Mouse (Mus musculus) ES-E14 (cell line): ENCODE measurements around the gene Apol6. TPM values are rescaled to one million over a fixed set of nuclear protein-coding genes. Genes with fewer than 3 reads are reported as not detected.

Experiments
- DNase-seq: peaks from one replicate; pipeline ENCODE4 v3.0.0-alpha.2; 2013; ENCODE audit warnings: low read depth, low spot score
- H3K27ac ChIP-seq: 2 replicates; pipeline ENCODE4 v1.5.1; 2012; ENCODE audit warnings: low read depth, mild to moderate bottlenecking, low read length, moderate library complexity, mixed read lengths; ENCODE audit not compliant: poor library complexity, insufficient read depth, severe bottlenecking
- H3K36me3 ChIP-seq: 2 replicates; pipeline ENCODE4 v1.6.1; 2012; ENCODE audit warnings: mild to moderate bottlenecking, low read length, moderate library complexity, mixed read lengths; ENCODE audit not compliant: control insufficient read depth, poor library complexity, insufficient read depth, severe bottlenecking
- H3K4me1 ChIP-seq, 2 experiments: fragments of 150-350 bp in 1 of 2; sonication (generic) in 1 of 2; 2 replicates each; pipeline ENCODE4 v1.6.1; 2012; ENCODE audit warnings: low read length in 2 of 2, mild to moderate bottlenecking in 1 of 2, mixed read lengths in 1 of 2; ENCODE audit not compliant: control insufficient read depth in 2 of 2, insufficient read depth in 2 of 2, poor library complexity in 1 of 2
- H3K4me3 ChIP-seq, 2 experiments: fragments of 150-350 bp in 1 of 2; sonication (generic) in 1 of 2; 2 replicates each; pipeline ENCODE4 v1.5.1; 2012; ENCODE audit warnings: low read length in 2 of 2, low read depth in 1 of 2, mild to moderate bottlenecking in 1 of 2, mixed read lengths in 1 of 2; ENCODE audit not compliant: insufficient read depth in 1 of 2, poor library complexity in 1 of 2, severe bottlenecking in 1 of 2
- H3K9ac ChIP-seq: 2 replicates; pipeline ENCODE4 v1.6.1; 2012; ENCODE audit warnings: low read depth, mild to moderate bottlenecking, low read length, mixed read lengths; ENCODE audit not compliant: poor library complexity, insufficient read depth, severe bottlenecking
- H3K9me3 ChIP-seq: fragments of 150-350 bp; sonication (generic); 2 replicates; pipeline ENCODE4 v1.6.1; 2012; ENCODE audit warnings: low read depth, mild to moderate bottlenecking, low read length; ENCODE audit not compliant: control insufficient read depth, insufficient read depth
- CHD2 ChIP-seq: IDR thresholded peaks from 2 replicates; pipeline ENCODE4 v1.6.1; 2014; ENCODE audit warnings: mild to moderate bottlenecking, low read depth, low read length, inconsistent platforms
- HCFC1 ChIP-seq: IDR thresholded peaks from 2 replicates; pipeline ENCODE4 v1.6.1; 2012; ENCODE audit warnings: low read length, inconsistent platforms, borderline replicate concordance; ENCODE audit not compliant: insufficient read depth
- MAFK ChIP-seq: IDR thresholded peaks from 2 replicates; pipeline ENCODE4 v1.6.1; 2014; ENCODE audit warnings: mild to moderate bottlenecking, low read depth, low read length, inconsistent platforms; ENCODE audit not compliant: insufficient read depth
- ZC3H11A ChIP-seq: IDR thresholded peaks from 2 replicates; pipeline ENCODE4 v1.6.1; 2012; ENCODE audit warnings: low read depth, mild to moderate bottlenecking, inconsistent platforms, low read length, borderline replicate concordance
- ZNF384 ChIP-seq: IDR thresholded peaks from 2 replicates; pipeline ENCODE4 v1.6.1; 2012; ENCODE audit warnings: low read depth, low read length, inconsistent platforms
- in situ Hi-C, 2 experiments: fragments of 600-800 bp; cut with MboI; formaldehyde crosslinking; loops; one replicate each; pipeline ENCODE4 v1.15.1; 2025; ENCODE audit warnings: low sequenced_read_pairs in 2 of 2, inconsistent platforms in 1 of 2; ENCODE audit not compliant: unreplicated experiment in 2 of 2
- total RNA-seq: library from RNA; depleted of rRNA; stranded (reverse); fragments of 300-350 nt; gene quantifications from 2 replicates; pipeline ENCODE4 v1.2.3, GENCODE M21; 2012

The Apol6 gene
- total RNA-seq, 1 experiment: 3.0 TPM

DNA sequence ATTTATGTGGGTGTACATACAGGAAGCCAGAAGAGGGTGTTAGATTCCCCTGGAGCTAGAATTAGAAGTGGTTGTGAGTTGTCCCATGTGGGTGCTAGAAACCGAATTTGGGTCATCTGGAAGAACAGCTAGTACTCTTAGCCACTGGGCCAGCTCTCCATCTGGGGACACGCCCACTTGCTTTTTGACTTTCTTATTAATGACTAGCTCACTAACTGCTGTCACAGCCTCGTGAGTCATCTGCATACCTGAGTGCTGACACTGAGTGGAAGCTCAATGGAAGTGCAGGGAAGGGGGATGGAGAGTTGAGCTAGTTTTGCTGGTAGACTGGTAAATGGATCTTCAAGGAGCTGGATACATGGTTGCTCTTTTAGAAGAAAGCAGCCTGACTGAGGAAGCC lies 32.0 kb downstream of the Apol6 start:
- in situ Hi-C loops: no loop called here
- H3K36me3 ChIP-seq: peaks cover 8% of the 10 kb centered on the region

DNA sequence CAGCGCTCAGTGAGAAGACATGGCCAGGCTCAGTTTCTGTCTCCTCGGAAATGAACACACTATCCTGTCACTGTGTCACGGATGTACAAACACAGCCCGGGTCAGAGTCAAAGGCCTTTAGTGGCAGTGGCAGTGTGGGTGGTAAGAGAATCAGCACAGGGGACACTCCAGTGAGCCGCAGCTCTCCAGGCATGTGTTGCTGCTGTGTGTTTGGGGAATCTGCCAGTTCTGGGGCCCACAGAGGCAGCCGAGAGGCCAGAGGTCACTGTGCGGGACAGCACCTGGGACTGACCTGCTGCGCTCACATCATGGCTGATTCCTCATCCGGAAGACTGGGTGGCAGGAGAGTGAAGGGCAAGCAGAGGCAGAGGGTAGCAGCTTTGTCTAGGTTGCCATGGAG lies 33.4 kb downstream of the Apol6 start:
- peaks cover 8% of the 10 kb centered on the region for H3K36me3 ChIP-seq
- H3K27ac ChIP-seq: no peak overlapping the region; the same call in 1 of the 2 replicates
- peak overlapping the region; percentile 61; the same call in 1 of the 2 replicates for H3K9ac ChIP-seq

More for the DNA sequence above, 32.0 kb downstream of the Apol6 start:
- no peak for DNase-seq
- TF ChIP-seq ZC3H11A (no peak), ZNF384 (no peak), HCFC1 (no peak), MAFK (no peak), CHD2 (no peak)
- Histone ChIP-seq H3K4me1 (peaks cover 9 to 39% of the 10 kb centered on the region in 2 experiments), H3K9me3 (no peaks in the 10 kb centered on the region), H3K27ac (no peak overlapping the region), H3K9ac (no peak overlapping the region), H3K4me3 (no peak overlapping the region)

DNA sequence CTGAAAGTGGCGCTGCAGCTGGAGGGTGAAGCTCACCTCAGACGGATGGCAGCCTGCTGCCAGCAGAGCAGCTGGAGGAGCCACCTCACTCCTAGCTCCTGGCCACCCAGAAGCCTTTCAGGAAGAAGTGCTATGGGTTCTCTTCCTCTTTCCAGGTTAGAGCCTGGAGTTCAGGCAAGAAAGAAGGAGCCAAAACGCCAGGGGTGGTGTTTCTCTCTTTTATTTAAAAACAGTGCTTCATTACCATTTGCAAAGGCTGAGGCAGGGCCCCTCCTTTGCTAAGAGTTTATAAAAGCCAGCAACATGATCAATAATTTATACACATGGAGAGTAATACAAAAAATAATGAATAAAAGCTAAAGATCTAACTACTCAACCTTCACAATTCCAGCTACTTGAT lies 34.3 kb downstream of the Apol6 start:
- H3K36me3 ChIP-seq: peaks cover 8% of the 10 kb centered on the region
- in situ Hi-C loops: no loop called here
- no peak for TF ChIP-seq ZNF384

More for the DNA sequence above, 33.4 kb downstream of the Apol6 start:
- H3K9me3 ChIP-seq: no peaks in the 10 kb centered on the region
- no peak for DNase-seq
- TF ChIP-seq ZNF384 (no peak), ZC3H11A (no peak), HCFC1 (no peak), CHD2 (no peak), MAFK (no peak)
- H3K4me1 ChIP-seq: peaks cover 9 to 31% of the 10 kb centered on the region in 2 experiments
- in situ Hi-C loops: no loop called here
- peak overlapping the region in 1 of 2 experiments; percentile 56; a peak in 2 of 4 replicates for H3K4me3 ChIP-seq

DNA sequence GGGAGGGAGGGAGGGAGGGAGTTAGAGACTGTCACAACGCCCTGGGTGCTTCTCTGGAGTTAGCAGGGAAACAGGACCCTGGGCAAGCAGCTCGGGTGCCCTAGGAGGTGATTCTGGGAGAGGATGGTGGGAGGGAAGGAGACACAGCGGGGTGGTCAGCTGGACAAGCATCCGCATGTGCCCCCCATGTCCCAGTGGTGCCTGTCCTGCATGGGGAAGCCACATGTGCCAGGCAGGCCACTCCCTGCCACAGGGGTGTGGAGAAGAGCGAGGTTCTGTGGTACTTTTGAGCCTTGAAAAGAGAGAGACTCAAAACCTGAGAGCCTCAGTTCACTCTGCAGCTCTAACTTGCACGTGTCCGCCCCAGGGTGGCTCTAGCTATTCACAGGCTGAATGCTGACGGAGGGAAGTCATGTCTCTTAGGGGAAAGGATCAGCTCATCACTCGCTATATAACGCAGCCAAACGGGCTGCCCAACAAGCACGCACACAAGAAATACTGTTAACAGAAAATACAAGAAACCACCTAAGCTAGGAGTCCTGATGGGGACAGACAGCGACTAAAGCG lies 34.8 kb downstream of the Apol6 start:
- DNase-seq: no peak
- Histone ChIP-seq H3K4me3 (peak overlapping the region; percentile 25 to 30; a peak in 2 of 4 replicates), H3K9ac (peak overlapping the region; percentile 71; the same call in 1 of the 2 replicates), H3K27ac (peak overlapping the region; percentile 84), H3K36me3 (peaks cover 8% of the 10 kb centered on the region), H3K4me1 (peaks cover 9 to 33% of the 10 kb centered on the region in 2 experiments), H3K9me3 (no peaks in the 10 kb centered on the region)
- in situ Hi-C loops: no loop called here
- TF ChIP-seq MAFK (no peak), ZC3H11A (no peak), ZNF384 (no peak), CHD2 (no peak), HCFC1 (no peak)

More for the DNA sequence above, 34.3 kb downstream of the Apol6 start:
- no peak for DNase-seq
- peak overlapping the region; percentile 88 for H3K27ac ChIP-seq
- H3K9ac ChIP-seq: peak overlapping the region; percentile 61
- no peaks in the 10 kb centered on the region for H3K9me3 ChIP-seq
- H3K4me3 ChIP-seq: peak overlapping the region; percentile 30 to 56
- H3K4me1 ChIP-seq: peaks cover 9 to 33% of the 10 kb centered on the region in 2 experiments

DNA sequence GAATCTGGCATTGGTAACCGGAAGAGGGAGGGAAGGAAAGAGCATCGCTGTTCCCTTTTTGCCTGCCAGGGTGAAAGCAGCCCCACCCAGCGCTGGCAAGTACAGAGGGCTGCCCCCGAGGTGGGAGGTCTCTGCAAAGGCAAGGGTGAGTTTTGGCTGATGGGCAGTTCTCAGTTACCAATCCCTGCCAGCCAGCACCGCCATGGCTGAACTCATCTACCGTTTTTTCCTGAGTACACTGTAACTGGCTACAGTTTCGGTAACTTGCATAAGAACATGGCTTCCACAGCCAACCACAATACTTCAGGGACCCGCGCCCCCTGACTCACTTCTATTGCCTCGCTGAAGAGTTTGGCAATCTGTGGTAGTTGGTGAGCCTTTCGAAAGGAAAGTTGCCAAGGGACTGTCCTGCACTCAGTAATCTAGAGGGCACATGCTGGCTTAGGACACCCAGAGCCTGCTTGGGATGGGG lies 35.4 kb downstream of the Apol6 start:
- TF ChIP-seq MAFK (no peak), CHD2 (no peak), ZNF384 (no peak), HCFC1 (no peak), ZC3H11A (no peak)
- no peaks in the 10 kb centered on the region for H3K9me3 ChIP-seq
- H3K4me1 ChIP-seq: peaks cover 9 to 33% of the 10 kb centered on the region in 2 experiments
- peak overlapping the region; percentile 84 for H3K27ac ChIP-seq
- no peak for DNase-seq
- H3K9ac ChIP-seq: peak overlapping the region; percentile 71; the same call in 1 of the 2 replicates
- in situ Hi-C loops: no loop called here
- peak overlapping the region; percentile 3 to 25; a peak in 2 of 4 replicates for H3K4me3 ChIP-seq
- H3K36me3 ChIP-seq: peaks cover 8% of the 10 kb centered on the region
